Mouse (Mus musculus) liver, postnatal 0 days (tissue): Measurements from ENCODE around the gene Ints6.

Experiments used
- CTCF ChIP-seq: sonication (generic); IDR thresholded peaks from 2 replicates; pipeline ENCODE4 v1.5.1; 2016; ENCODE audit warnings: antibody characterized with exemption, low read depth
- EP300 ChIP-seq: IDR thresholded peaks from 2 replicates; pipeline ENCODE4 v1.6.1; 2016; ENCODE audit warnings: antibody characterized with exemption, low read depth, mild to moderate bottlenecking

- TF ChIP-seq CTCF: no peak
- no peak for TF ChIP-seq EP300
These were observed 109.2 kb downstream of the Ints6 start for GRCm38 (mm10) chr14:62651771-62652170.
